Mouse (Mus musculus) forelimb bud, embryonic 11.5 days (tissue): ENCODE results near the gene Rnasel.

ENCODE experiments used
- DNase-seq: peaks from one replicate; pipeline ENCODE4 v3.0.0-alpha.2; 2012; ENCODE audit warnings: low read depth, low spot score

The Rnasel gene

DNA sequence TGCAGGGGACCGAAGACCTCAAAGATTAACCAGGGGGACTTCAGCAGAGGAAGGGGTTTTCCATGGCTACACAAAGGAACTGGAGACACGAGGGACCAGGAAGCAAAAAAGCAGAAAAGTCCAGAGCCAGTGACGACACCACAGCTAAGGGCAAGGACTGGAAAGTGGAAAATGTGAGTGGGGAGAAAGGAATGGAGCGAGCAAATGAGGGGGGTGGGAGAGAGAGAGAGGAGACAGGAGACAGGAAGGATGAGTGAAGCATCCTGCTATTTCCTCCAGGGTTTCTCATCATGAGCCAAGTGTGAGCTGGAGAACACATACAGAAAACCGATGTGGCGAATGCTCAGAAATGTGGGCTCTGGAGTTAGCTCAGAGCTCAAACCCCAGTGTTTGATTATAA lies 13.1 kb upstream of the Rnasel start:
- DNase-seq, result no peak

DNA sequence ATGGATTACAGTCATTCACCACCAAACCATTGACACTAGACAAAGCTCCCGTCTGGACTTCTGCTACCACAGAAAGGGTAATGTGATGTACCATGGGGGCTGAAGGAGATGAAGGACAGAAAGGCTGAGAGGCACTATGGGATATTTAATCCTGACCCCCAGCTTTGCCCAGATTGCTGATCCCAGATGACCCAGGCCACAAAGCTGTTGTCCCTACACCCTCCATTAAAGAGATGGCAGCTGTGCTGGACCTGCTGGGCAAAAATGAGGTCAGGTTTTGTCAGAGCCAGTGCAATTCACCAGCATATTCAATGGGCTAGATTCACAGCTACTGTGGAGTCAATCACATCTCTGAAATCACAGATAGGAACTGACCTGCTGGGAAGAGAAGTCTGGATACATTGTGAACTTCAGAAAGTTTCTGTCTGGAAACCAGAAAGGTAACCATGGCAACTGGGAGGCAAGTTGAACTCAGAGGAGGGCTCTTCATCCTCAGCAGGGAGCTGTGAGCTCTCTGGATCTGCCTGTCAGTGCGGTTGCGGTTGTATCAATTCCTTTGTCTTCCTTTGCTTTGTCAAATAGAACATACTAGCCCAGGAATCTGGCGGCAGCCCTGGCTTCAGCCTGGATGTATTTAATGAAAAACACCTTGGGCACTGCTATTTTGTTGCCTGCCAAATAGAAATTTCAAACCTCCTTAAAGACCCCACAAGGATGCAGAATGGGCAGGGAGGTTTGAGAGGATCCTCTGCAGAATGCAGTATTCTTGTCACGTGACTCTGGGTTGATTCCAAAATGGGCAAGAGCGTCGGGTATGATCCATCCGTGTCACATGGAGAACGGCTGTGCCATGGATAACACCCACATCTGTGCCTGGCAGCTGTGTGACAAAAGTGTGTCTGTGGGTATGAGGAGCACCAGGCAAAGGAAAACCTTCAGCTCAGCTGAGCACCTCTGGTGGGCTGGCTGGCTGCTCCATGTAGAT lies 11.8 kb upstream of the Rnasel start:
- DNase-seq, result no peak

DNA sequence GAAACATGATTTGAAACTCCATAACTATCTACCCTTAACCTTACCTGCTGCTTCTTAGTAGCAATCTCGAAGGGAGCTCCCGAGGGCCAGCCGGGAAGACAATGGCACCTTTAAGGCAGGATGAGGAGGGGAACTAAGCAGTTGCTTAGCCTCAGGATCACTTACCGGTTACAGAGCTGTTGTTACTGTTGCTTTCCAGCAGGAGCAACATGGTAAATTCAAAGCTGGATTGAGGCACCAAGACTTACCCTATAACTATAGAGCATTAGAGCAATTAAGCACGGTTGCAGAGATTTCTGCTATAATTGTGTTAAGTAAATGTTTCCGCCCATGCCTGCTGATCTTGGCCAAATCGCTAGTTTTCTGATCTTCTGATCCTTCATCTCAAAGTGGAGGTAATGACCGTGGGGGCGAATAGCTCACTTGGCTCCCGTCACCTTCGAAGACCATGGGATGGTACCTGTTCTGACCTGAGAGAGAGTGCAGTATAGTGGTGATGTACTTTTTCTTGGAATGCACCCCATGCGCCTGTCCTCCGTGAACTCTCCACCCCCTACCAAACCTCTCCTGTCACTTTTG lies 9.7 kb upstream of the Rnasel start:
- DNase-seq, result no peak

- peak; percentile 73 for DNase-seq
Measured at GRCm38 (mm10) chr1:153740145-153740544, 9.1 kb upstream of the Rnasel start, which contains the start of gene Rgs16. TSS of gene Rgs16 (plus strand) at chr1:153740349.

- no peak for DNase-seq
Measured at GRCm38 (mm10) chr1:153740775-153741400, 8.3 kb upstream of the Rnasel start.

DNA sequence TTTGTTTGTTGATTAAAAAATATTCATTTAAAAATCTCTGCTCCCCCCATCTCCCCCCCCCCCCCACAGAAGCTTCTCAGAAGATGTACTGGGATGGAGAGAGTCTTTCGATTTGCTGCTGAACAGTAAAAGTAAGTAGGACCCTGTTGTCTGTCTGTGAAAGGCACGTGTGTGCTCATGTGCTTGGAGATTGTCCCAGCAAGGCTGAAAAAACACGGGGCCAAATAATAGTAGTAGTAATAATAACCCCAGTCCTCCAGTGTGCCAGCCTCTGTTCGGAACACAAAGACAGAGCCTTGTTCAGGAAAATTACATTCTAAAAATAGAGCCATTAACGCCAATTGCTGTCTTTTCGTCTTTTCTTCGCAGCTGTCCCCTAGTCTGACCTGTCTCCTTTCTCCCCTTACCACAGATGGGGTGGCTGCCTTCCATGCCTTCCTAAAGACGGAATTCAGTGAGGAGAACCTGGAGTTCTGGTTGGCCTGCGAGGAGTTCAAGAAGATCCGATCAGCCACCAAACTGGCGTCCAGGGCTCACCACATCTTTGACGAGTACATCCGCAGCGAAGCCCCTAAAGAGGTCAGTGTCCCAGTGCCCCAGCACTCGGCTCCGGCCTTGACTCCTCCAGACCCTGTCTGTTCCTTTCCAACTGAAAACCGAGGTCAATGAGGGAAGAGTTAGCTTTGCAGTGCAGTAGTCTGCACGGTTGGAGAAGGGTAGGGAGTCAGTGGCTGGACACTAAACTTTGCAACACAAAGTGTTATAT lies 7.5 kb upstream of the Rnasel start:
- DNase-seq, result no peak

DNA sequence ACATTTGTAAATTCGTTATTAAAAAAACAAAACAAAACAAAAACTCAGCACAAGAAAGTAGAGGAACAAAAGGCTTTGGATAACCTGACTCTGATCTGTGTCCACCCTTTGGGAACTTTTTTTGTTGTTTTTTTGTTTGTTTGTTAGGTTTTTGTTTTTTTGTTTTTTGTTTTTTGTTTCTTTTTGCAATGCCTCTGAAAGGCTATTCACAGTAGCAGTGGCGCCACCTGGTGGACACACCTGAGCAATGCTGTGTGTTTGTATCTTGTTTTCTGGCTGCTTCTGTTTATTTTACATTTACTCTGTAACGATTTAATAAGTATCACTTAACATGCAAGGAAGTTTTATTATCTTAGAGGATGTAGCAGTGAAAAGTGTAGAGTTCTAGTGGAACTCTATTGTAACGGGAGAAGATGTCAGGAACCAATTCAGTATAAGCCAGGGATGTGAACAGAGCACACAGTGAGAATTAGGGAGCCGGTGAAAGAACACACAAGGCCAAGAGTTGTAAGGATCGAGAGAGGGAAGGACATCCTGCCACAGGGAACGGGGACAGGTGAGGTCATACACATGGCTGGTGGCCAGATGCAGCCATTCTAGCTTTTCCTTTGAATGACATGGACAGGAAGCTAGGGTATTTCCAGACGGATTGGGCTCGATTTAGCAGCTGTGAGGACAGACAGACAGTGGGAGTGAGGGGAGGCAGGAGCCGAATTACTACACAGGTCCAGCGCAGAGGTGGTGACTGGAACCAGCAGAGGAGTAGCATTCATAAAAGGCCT lies 6.7 kb upstream of the Rnasel start:
- DNase-seq, result peak; percentile 67

DNA sequence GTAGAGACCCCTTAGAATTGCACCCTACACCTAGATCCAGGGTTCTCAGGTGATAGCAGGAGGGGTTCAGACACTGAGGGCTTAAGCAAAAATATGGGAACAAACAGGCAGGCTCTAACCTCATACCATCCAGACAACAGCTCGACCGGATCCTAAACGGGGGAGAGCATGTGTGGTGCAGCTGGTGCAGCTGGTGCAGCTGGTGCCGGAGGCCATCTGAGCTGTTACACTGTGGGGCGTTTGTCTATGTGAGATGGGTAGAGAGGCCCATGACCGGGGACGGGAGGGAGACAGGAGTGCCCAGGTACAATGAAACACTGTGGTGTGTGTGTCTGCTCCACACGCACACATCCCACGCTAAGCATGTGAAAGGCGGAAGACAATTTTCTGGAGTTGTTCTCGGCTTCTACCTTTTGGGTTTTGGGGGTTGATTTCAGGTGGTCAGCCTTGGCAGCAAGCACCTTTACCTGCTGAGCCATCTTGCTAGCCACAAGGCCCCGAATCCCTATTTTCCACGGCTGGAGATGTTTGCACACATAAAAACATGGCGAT lies 3.0 kb upstream of the Rnasel start:
- no peak for DNase-seq

DNA sequence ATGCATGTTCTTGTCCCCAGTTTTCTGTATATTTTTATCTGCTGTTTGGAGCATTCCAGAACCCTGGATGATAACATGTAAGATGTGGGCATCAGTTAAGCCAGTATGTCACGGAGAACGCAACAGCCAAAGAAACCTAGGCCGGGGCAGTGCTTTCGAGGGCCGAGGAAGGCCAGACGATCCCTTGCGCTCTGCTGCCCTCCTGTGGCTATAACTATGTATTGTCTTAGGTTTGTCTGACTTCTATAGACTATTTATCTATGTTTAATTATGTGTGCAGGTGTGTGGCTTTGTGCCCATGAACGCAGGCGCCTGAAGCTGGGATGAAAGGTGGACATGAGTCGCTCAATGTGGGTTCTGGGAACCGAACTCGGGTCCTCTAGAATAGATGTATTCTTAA lies 2.5 kb upstream of the Rnasel start:
- peak; percentile 80 for DNase-seq

GRCm38 (mm10) chr1:153747861-153748530 lies 1.2 kb upstream of the Rnasel start:
- no peak for DNase-seq

DNA sequence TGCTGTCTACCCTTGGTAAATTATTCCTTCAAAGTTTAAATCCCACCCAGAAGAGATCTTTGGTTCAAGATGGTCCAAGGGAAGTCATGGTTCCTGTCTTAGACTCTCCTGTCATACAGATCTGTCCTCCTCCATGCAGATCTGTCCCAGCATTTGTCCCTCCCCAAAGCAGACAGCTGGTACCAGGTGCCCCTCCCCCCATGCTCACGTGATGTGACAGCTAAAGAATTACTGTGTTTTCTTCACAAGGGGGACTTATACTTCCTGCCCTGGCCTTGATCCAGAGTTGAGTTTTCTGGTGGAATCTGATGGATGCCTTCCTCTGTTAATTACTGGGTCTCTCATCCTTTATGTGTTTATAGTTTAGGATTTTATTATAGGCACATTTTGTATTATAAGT lies 677 bp upstream of the Rnasel start:
- no peak for DNase-seq

DNA sequence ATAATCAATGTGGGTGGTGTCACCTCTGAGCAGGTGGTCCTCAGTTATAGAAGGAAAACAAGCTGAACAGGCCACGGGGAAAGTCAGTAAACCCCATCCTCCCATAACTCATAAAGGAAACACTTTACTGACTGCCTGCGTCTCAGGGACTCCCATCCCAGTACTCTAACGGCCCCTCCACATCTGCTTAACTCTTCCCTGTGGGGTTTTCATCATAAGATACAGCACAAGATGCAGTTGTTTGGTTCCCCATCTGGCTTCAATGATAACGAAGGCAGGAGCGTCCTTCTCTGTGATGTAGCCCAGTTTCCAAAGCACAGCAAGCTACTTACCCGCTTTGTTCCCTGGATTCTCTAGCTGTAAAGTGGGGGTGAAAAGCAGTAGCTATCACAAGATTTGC lies 828 bp downstream of the Rnasel start:
- no peak for DNase-seq

- no peak for DNase-seq
Measured at GRCm38 (mm10) chr1:153751763-153752301, 2.6 kb downstream of the Rnasel start.

GRCm38 (mm10) chr1:153752521-153752920 lies 3.3 kb downstream of the Rnasel start:
- DNase-seq, result no peak

DNA sequence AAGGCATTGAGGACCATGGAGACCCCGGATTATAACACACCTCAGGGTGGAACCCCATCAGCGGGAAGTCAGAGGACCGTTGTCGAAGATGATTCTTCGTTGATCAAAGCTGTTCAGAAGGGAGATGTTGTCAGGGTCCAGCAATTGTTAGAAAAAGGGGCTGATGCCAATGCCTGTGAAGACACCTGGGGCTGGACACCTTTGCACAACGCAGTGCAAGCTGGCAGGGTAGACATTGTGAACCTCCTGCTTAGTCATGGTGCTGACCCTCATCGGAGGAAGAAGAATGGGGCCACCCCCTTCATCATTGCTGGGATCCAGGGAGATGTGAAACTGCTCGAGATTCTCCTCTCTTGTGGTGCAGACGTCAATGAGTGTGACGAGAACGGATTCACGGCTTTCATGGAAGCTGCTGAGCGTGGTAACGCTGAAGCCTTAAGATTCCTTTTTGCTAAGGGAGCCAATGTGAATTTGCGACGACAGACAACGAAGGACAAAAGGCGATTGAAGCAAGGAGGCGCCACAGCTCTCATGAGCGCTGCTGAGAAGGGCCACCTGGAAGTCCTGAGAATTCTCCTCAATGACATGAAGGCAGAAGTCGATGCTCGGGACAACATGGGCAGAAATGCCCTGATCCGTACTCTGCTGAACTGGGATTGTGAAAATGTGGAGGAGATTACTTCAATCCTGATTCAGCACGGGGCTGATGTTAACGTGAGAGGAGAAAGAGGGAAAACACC lies 4.7 kb downstream of the Rnasel start:
- no peak for DNase-seq

DNA sequence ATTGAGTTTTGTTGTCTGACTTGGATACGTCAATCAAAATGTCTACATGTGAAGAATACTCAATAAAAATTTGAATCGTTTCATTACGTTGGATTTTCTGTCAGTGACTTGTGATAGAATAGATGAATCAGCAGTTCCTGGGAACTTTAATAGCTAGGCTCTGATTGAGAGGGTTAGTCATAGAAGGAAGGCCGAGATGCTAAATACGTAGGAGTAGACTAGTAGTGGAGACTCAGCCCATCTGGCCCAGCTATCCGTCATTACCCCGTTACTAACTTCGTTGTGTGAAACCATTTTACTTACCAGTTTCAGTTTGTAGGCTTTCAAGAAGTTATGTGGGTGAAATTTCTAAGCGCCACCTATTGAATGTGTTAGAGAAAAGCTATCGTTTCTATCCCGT lies 14.9 kb downstream of the Rnasel start:
- DNase-seq, result no peak

GRCm38 (mm10) chr1:153766298-153766697 lies 17.1 kb downstream of the Rnasel start:
- no peak for DNase-seq

GRCm38 (mm10) chr1:153767281-153767680 lies 18.1 kb downstream of the Rnasel start:
- no peak for DNase-seq

- DNase-seq, result no peak
Measured at GRCm38 (mm10) chr1:153768465-153768864, 19.2 kb downstream of the Rnasel start.
